Mouse (Mus musculus) C2C12 (cell line): ENCODE data around the gene Gadd45gip1.

ENCODE experiments used
- CEBPB ChIP-seq: IDR thresholded peaks from one replicate; pipeline ENCODE4 v1.6.1; 2011; ENCODE audit warnings: low read depth, mild to moderate bottlenecking, control low read depth, moderate library complexity
- CTCF ChIP-seq: IDR thresholded peaks from one replicate; pipeline ENCODE4 v1.5.1; 2011; ENCODE audit not compliant: control insufficient read depth, insufficient read depth, insufficient read length
- FOSL1 ChIP-seq: IDR thresholded peaks from one replicate; pipeline ENCODE4 v1.8.0; 2011; ENCODE audit warnings: mild to moderate bottlenecking, low read length; ENCODE audit not compliant: poor library complexity, insufficient read depth, severe bottlenecking
- MAX ChIP-seq: IDR thresholded peaks from one replicate; pipeline ENCODE4 v1.6.1; 2011; ENCODE audit warnings: mild to moderate bottlenecking, control low read depth
- MYOD1 ChIP-seq: IDR thresholded peaks from one replicate; pipeline ENCODE4 v1.6.1; 2011; ENCODE audit warnings: low read depth; ENCODE audit not compliant: control insufficient read depth, insufficient read length
- MYOG ChIP-seq: IDR thresholded peaks from one replicate; pipeline ENCODE4 v1.6.1; 2011; ENCODE audit not compliant: control insufficient read depth, insufficient read length; ENCODE audit errors: extremely low read depth
- USF1 ChIP-seq: IDR thresholded peaks from one replicate; pipeline ENCODE4 v1.6.1; 2011; ENCODE audit warnings: low read depth, mild to moderate bottlenecking, control low read depth, moderate library complexity

- TF ChIP-seq CTCF: no peak
- TF ChIP-seq USF1: no peak
- TF ChIP-seq MYOG: no peak
- TF ChIP-seq MAX: peak; percentile 85
- peak; percentile 10 for TF ChIP-seq CEBPB
- no peak for TF ChIP-seq FOSL1
- no peak for TF ChIP-seq MYOD1
Observed at GRCm38 (mm10) chr8:84840248-84840999, 9.1 kb downstream of the Gadd45gip1 start, which contains the start of gene Rad23a.
